Mouse (Mus musculus): ENCODE measurements around the gene Ccpg1. TPM values are rescaled to one million over a fixed set of nuclear protein-coding genes. Genes with fewer than 3 reads are reported as not detected.

Gene Ccpg1
- polyA plus RNA-seq, 1 experiment = 0.47 TPM

- Histone ChIP-seq H3K4me1 (ENCODE audit: control insufficient read depth) (peaks cover 2% of the 10 kb centered on the region), H3K4me3 (replicated peaks) (no peak overlapping the region), H3K36me3 (ENCODE audit: control insufficient read depth) (peaks cover 33% of the 10 kb centered on the region), H3K9me3 (ENCODE audit: control insufficient read depth, low read length) (no peaks in the 10 kb centered on the region), H3K27me3 (ENCODE audit: control insufficient read depth) (no peaks in the 10 kb centered on the region)
- TF ChIP-seq TAL1 (IDR thresholded peaks at IDR 0.05; ENCODE audit: low read length) (no peak), GATA1 (IDR thresholded peaks at IDR 0.05; ENCODE audit: low read length) (no peak)
Measured at GRCm38 (mm10) chr9:73033406-73033805, 48.2 kb downstream of the Ccpg1 start.

GRCm38 (mm10) chr9:73039222-73039945, 54.2 kb downstream of the Ccpg1 start:
- H3K4me1 ChIP-seq (ENCODE audit: control insufficient read depth) = peaks cover 32% of the 10 kb centered on the region
- H3K36me3 ChIP-seq (ENCODE audit: control insufficient read depth) = peaks cover 9% of the 10 kb centered on the region
- peak overlapping the region; percentile 70 for H3K4me3 ChIP-seq (replicated peaks)
- H3K27me3 ChIP-seq (ENCODE audit: control insufficient read depth) = no peaks in the 10 kb centered on the region
- no peaks in the 10 kb centered on the region for H3K9me3 ChIP-seq (ENCODE audit: control insufficient read depth, low read length)
- TF ChIP-seq GATA1 (IDR thresholded peaks at IDR 0.05; ENCODE audit: low read length) (no peak), TAL1 (IDR thresholded peaks at IDR 0.05; ENCODE audit: low read length) (no peak)

- Histone ChIP-seq H3K9me3 (ENCODE audit: control insufficient read depth, low read length) (no peaks in the 10 kb centered on the region), H3K36me3 (ENCODE audit: control insufficient read depth) (peaks cover 8% of the 10 kb centered on the region), H3K4me1 (ENCODE audit: control insufficient read depth) (peaks cover 39% of the 10 kb centered on the region), H3K27me3 (ENCODE audit: control insufficient read depth) (peaks cover 6% of the 10 kb centered on the region), H3K4me3 (replicated peaks) (peak within 1 kb of the TSS; percentile 70)
- TF ChIP-seq TAL1 (IDR thresholded peaks at IDR 0.05; ENCODE audit: low read length) (no peak), GATA1 (IDR thresholded peaks at IDR 0.05; ENCODE audit: low read length) (no peak)
Measured at GRCm38 (mm10) chr9:73040080-73040479, 54.9 kb downstream of the Ccpg1 start, which contains the start of gene Pigb. Gene Pigb, minus strand, starts transcription at chr9:73040378.

- TF ChIP-seq TAL1 (IDR thresholded peaks at IDR 0.05; ENCODE audit: low read length) (no peak), GATA1 (IDR thresholded peaks at IDR 0.05; ENCODE audit: low read length) (no peak)
- peaks cover 32% of the 10 kb centered on the region for H3K4me1 ChIP-seq (ENCODE audit: control insufficient read depth)
- no peaks in the 10 kb centered on the region for H3K36me3 ChIP-seq (ENCODE audit: control insufficient read depth)
- H3K27me3 ChIP-seq (ENCODE audit: control insufficient read depth) = peaks cover 10% of the 10 kb centered on the region
- peak within 1 kb of the TSS; percentile 61 for H3K4me3 ChIP-seq (replicated peaks)
- H3K9me3 ChIP-seq (ENCODE audit: control insufficient read depth, low read length) = no peaks in the 10 kb centered on the region
Measured at GRCm38 (mm10) chr9:73044146-73045079, 59.2 kb downstream of the Ccpg1 start, which contains the start of gene Rab27a. Gene Rab27a, plus strand, starts transcription at chr9:73044854.

- Histone ChIP-seq H3K36me3 (ENCODE audit: control insufficient read depth) (no peaks in the 10 kb centered on the region), H3K4me3 (replicated peaks) (peak overlapping the region; percentile 61), H3K9me3 (ENCODE audit: control insufficient read depth, low read length) (no peaks in the 10 kb centered on the region), H3K27me3 (ENCODE audit: control insufficient read depth) (peaks cover 10% of the 10 kb centered on the region), H3K4me1 (ENCODE audit: control insufficient read depth) (peaks cover 29% of the 10 kb centered on the region)
- TF ChIP-seq TAL1 (IDR thresholded peaks at IDR 0.05; ENCODE audit: low read length) (no peak), GATA1 (IDR thresholded peaks at IDR 0.05; ENCODE audit: low read length) (no peak)
Measured at GRCm38 (mm10) chr9:73045204-73045603, 60.0 kb downstream of the Ccpg1 start.

GRCm38 (mm10) chr9:73045711-73046110, 60.5 kb downstream of the Ccpg1 start:
- peaks cover 10% of the 10 kb centered on the region for H3K27me3 ChIP-seq (ENCODE audit: control insufficient read depth)
- no peaks in the 10 kb centered on the region for H3K9me3 ChIP-seq (ENCODE audit: control insufficient read depth, low read length)
- no peak for TF ChIP-seq TAL1 (IDR thresholded peaks at IDR 0.05; ENCODE audit: low read length)
- TF ChIP-seq GATA1 (IDR thresholded peaks at IDR 0.05; ENCODE audit: low read length) = no peak
- H3K4me3 ChIP-seq (replicated peaks) = no peak overlapping the region
- no peaks in the 10 kb centered on the region for H3K36me3 ChIP-seq (ENCODE audit: control insufficient read depth)
- peaks cover 24% of the 10 kb centered on the region for H3K4me1 ChIP-seq (ENCODE audit: control insufficient read depth)

GRCm38 (mm10) chr9:73047906-73048305, 62.7 kb downstream of the Ccpg1 start:
- Histone ChIP-seq H3K4me1 (ENCODE audit: control insufficient read depth) (peaks cover 18% of the 10 kb centered on the region), H3K4me3 (replicated peaks) (no peak overlapping the region), H3K27me3 (ENCODE audit: control insufficient read depth) (peaks cover 10% of the 10 kb centered on the region), H3K9me3 (ENCODE audit: control insufficient read depth, low read length) (no peaks in the 10 kb centered on the region), H3K36me3 (ENCODE audit: control insufficient read depth) (no peaks in the 10 kb centered on the region)
- TF ChIP-seq TAL1 (IDR thresholded peaks at IDR 0.05; ENCODE audit: low read length) (no peak), GATA1 (IDR thresholded peaks at IDR 0.05; ENCODE audit: low read length) (no peak)

- TF ChIP-seq TAL1 (IDR thresholded peaks at IDR 0.05; ENCODE audit: low read length) (no peak), GATA1 (IDR thresholded peaks at IDR 0.05; ENCODE audit: low read length) (no peak)
- H3K4me3 ChIP-seq (replicated peaks) = no peak overlapping the region
- no peaks in the 10 kb centered on the region for H3K9me3 ChIP-seq (ENCODE audit: control insufficient read depth, low read length)
- H3K36me3 ChIP-seq (ENCODE audit: control insufficient read depth) = no peaks in the 10 kb centered on the region
- H3K4me1 ChIP-seq (ENCODE audit: control insufficient read depth) = peaks cover 16% of the 10 kb centered on the region
- peaks cover 10% of the 10 kb centered on the region for H3K27me3 ChIP-seq (ENCODE audit: control insufficient read depth)
Measured at GRCm38 (mm10) chr9:73048927-73049326, 63.7 kb downstream of the Ccpg1 start.

- Histone ChIP-seq H3K9me3 (ENCODE audit: control insufficient read depth, low read length) (no peaks in the 10 kb centered on the region), H3K4me3 (replicated peaks) (no peak overlapping the region), H3K4me1 (ENCODE audit: control insufficient read depth) (peaks cover 7% of the 10 kb centered on the region), H3K36me3 (ENCODE audit: control insufficient read depth) (no peaks in the 10 kb centered on the region), H3K27me3 (ENCODE audit: control insufficient read depth) (peaks cover 6% of the 10 kb centered on the region)
- TF ChIP-seq GATA1 (IDR thresholded peaks at IDR 0.05; ENCODE audit: low read length) = no peak
- TF ChIP-seq TAL1 (IDR thresholded peaks at IDR 0.05; ENCODE audit: low read length) = no peak
Measured at GRCm38 (mm10) chr9:73049833-73050232, 64.6 kb downstream of the Ccpg1 start.
